ENCODE assay signal across 8 mouse cellular contexts in the genomic region with DNA sequence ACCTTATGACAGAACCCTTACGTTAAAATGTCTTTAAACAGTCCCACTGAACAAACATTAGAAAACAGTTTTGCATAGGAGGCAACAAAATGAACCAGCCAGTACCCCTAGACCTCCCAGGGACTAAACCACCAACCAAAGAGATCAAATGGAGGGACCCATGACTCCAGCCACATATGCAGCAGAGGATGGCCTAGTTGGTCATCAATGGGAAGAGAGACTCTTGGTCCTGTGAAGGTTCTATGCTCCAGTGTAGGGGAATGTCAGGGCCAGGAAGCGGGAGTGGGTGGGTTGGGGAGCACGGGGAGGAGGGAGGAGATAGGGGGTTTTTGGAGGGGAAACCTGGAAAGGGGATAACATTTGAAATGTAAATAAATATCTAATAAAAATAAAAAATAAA. TPM values are rescaled to one million over a fixed set of nuclear protein-coding genes. Genes with fewer than 3 reads are reported as not detected.
A peak's percentile ranks its signal among the peaks of the same experiment; 100 is the strongest.
DNase-seq lines count a peak whose midpoint lies in the region; ATAC-seq and TF ChIP-seq lines count a peak whose summit lies in the region.
"Not testable (repeated sequence)": the region's sequence is repeated elsewhere in the genome, so short reads cannot be mapped to it uniquely, and the experiment has no call there.
"Had no signal": no experiment of that assay in that cellular context is flagged by ENCODE, and none has a peak within 500 bp of the region (broad histone marks: within the 10 kb centered on the region; RNA-seq: fewer than 3 reads in every experiment).

No protein-coding gene starts in this region.

- not testable (repeated sequence) for TF ChIP-seq CTCF in kidney, postnatal 0 days (IDR thresholded peaks at IDR 0.05; ENCODE audit: low read depth); liver, embryonic 14.5 days (IDR thresholded peaks at IDR 0.05; ENCODE audit: low read depth)

- H3K4me2 ChIP-seq in forebrain, embryonic 12.5 days = peak overlapping the region; percentile 51
- H3K4me2 ChIP-seq in hindbrain, embryonic 13.5 days = peak overlapping the region; percentile 11; the same call in 1 of the 2 replicates
- H3K4me2 ChIP-seq in kidney, postnatal 0 days (ENCODE audit: low read length) = peak overlapping the region; percentile 23; the same call in 1 of the 2 replicates
- peak overlapping the region; percentile 5; the same call in 1 of the 2 replicates for H3K4me2 ChIP-seq in liver, embryonic 14.5 days (ENCODE audit: low read depth)
- peak overlapping the region; percentile 40 for H3K4me2 ChIP-seq in midbrain, embryonic 12.5 days (replicated peaks)
- H3K4me2 ChIP-seq in neural tube, embryonic 13.5 days = peak overlapping the region; percentile 31

- not testable (repeated sequence) for ATAC-seq in forebrain, embryonic 12.5 days (ENCODE audit: low FRiP score); hindbrain, embryonic 13.5 days (ENCODE audit: low FRiP score); kidney, postnatal 0 days (replicated peaks; ENCODE audit: low FRiP score, low read depth); liver, embryonic 14.5 days (ENCODE audit: insufficient read depth); midbrain, embryonic 12.5 days (ENCODE audit: low FRiP score, low read depth); neural tube, embryonic 13.5 days (ENCODE audit: low read depth)

- peak; percentile 66 for DNase-seq in heart, adult 11 months
- DNase-seq in kidney, postnatal 0 days (ENCODE audit: low spot score); liver, embryonic 14.5 days (ENCODE audit: low read depth in 3 of 3, low spot score in 3 of 3): not testable (repeated sequence)

- 85% methylated on average over 3 of the region's 3 CpGs for WGBS in forebrain, embryonic 12.5 days
- WGBS in hindbrain, embryonic 13.5 days = 91% methylated on average over 3 of the region's 3 CpGs
- 84% methylated on average over 3 of the region's 3 CpGs for WGBS in kidney, postnatal 0 days
- WGBS in liver, embryonic 14.5 days (ENCODE audit: insufficient replicate concordance) = 85% methylated on average over 3 of the region's 3 CpGs
- WGBS in midbrain, embryonic 12.5 days = 89% methylated on average over 3 of the region's 3 CpGs
- WGBS in neural tube, embryonic 13.5 days = 94% methylated on average over 3 of the region's 3 CpGs

- TF ChIP-seq EP300 in liver, embryonic 14.5 days (IDR thresholded peaks at IDR 0.05; ENCODE audit: low read depth) = not testable (repeated sequence)

- not testable (repeated sequence) for H3K9ac ChIP-seq in forebrain, embryonic 12.5 days; hindbrain, embryonic 13.5 days; kidney, postnatal 0 days (ENCODE audit: low read depth, low read length); liver, embryonic 14.5 days (replicated peaks); midbrain, embryonic 12.5 days (replicated peaks); neural tube, embryonic 13.5 days

- H3K4me1 ChIP-seq in forebrain, embryonic 12.5 days; hindbrain, embryonic 13.5 days (replicated peaks); kidney, postnatal 0 days (replicated peaks; ENCODE audit: insufficient read depth, low read length); midbrain, embryonic 12.5 days; neural tube, embryonic 13.5 days (replicated peaks): not testable (repeated sequence)
- H3K4me1 ChIP-seq in liver, embryonic 14.5 days (replicated peaks; ENCODE audit: control insufficient read depth in 2 of 2, insufficient read depth in 2 of 2, low read length in 1 of 2) = peaks cover 8 to 11% of the 10 kb centered on the region in 2 experiments

- H3K36me3 ChIP-seq in forebrain, embryonic 12.5 days (replicated peaks); hindbrain, embryonic 13.5 days; kidney, postnatal 0 days (ENCODE audit: insufficient read depth, low read length); liver, embryonic 14.5 days (replicated peaks; ENCODE audit: control insufficient read depth, insufficient read depth, low read depth); midbrain, embryonic 12.5 days; neural tube, embryonic 13.5 days: not testable (repeated sequence)

- H3K9me3 ChIP-seq in forebrain, embryonic 12.5 days; hindbrain, embryonic 13.5 days; kidney, postnatal 0 days (replicated peaks; ENCODE audit: low read length); liver, embryonic 14.5 days (ENCODE audit: control insufficient read depth, low read length); midbrain, embryonic 12.5 days; neural tube, embryonic 13.5 days: not testable (repeated sequence)

- H3K27me3 ChIP-seq in forebrain, embryonic 12.5 days; hindbrain, embryonic 13.5 days; kidney, postnatal 0 days (ENCODE audit: insufficient read depth, low read length); liver, embryonic 14.5 days (ENCODE audit: control insufficient read depth, insufficient read depth, low read length); midbrain, embryonic 12.5 days; neural tube, embryonic 13.5 days: not testable (repeated sequence)

- not testable (repeated sequence) for H3K27ac ChIP-seq in forebrain, embryonic 12.5 days; hindbrain, embryonic 13.5 days; kidney, postnatal 0 days; liver, embryonic 14.5 days; midbrain, embryonic 12.5 days (replicated peaks); neural tube, embryonic 13.5 days (replicated peaks)

- peak overlapping the region; percentile 24 for H3K4me3 ChIP-seq in forebrain, embryonic 12.5 days (replicated peaks)
- H3K4me3 ChIP-seq in hindbrain, embryonic 13.5 days; kidney, postnatal 0 days (replicated peaks; ENCODE audit: low read depth, low read length); liver, embryonic 14.5 days (ENCODE audit: insufficient read depth in 1 of 2, low read depth in 2 of 2, low read length in 2 of 2); neural tube, embryonic 13.5 days: not testable (repeated sequence)
- H3K4me3 ChIP-seq in midbrain, embryonic 12.5 days = peak overlapping the region; percentile 4

RNA-seq across cellular contexts. Expression of a gene that starts 1.6 kb away (rescaled TPM):
- polyA plus RNA-seq in forebrain, embryonic 12.5 days (2016; fragmentation: Nextera tagmentation; extraction: Ambion mirVana) = 12.6 and 13.5 TPM in 2 replicates
- 2.1 TPM in 2 replicates for polyA plus RNA-seq in hindbrain, embryonic 13.5 days (2015; fragmentation: Nextera tagmentation; extraction: Ambion mirVana)
- polyA plus RNA-seq in kidney, postnatal 0 days (2015; fragmentation: Nextera tagmentation; extraction: Ambion mirVana) = 5.4 and 5.6 TPM in 2 replicates
- polyA plus RNA-seq in liver, embryonic 14.5 days (2012; rRNA removed) = 1.3 TPM in 2 replicates
- polyA plus RNA-seq in liver, embryonic 14.5 days (2014; fragmentation: Nextera tagmentation; extraction: Ambion mirVana) = 1.8 TPM in 2 replicates
- 10.2 and 10.9 TPM in 2 replicates for polyA plus RNA-seq in midbrain, embryonic 12.5 days (2016; fragmentation: Nextera tagmentation; extraction: Ambion mirVana)
- 2.0 and 2.5 TPM in 2 replicates for polyA plus RNA-seq in neural tube, embryonic 13.5 days (2015; fragmentation: Nextera tagmentation; extraction: Ambion mirVana)

RNA-seq across cellular contexts. Expression of a gene that starts 37.4 kb away (rescaled TPM):
- polyA plus RNA-seq in forebrain, embryonic 12.5 days (2016; fragmentation: Nextera tagmentation; extraction: Ambion mirVana) = 88.5 and 94.9 TPM in 2 replicates
- 79.5 and 81.3 TPM in 2 replicates for polyA plus RNA-seq in hindbrain, embryonic 13.5 days (2015; fragmentation: Nextera tagmentation; extraction: Ambion mirVana)
- 101 and 107 TPM in 2 replicates for polyA plus RNA-seq in kidney, postnatal 0 days (2015; fragmentation: Nextera tagmentation; extraction: Ambion mirVana)
- 24.2 and 34.2 TPM in 2 replicates for polyA plus RNA-seq in liver, embryonic 14.5 days (2012; rRNA removed)
- polyA plus RNA-seq in liver, embryonic 14.5 days (2014; fragmentation: Nextera tagmentation; extraction: Ambion mirVana) = 47.9 and 48.8 TPM in 2 replicates
- polyA plus RNA-seq in midbrain, embryonic 12.5 days (2016; fragmentation: Nextera tagmentation; extraction: Ambion mirVana) = 90.8 and 97.2 TPM in 2 replicates
- 77.5 and 88.0 TPM in 2 replicates for polyA plus RNA-seq in neural tube, embryonic 13.5 days (2015; fragmentation: Nextera tagmentation; extraction: Ambion mirVana)

RNA-seq across cellular contexts. Expression of a gene that starts 53.9 kb away (rescaled TPM):
- 75.4 and 80.1 TPM in 2 replicates for polyA plus RNA-seq in forebrain, embryonic 12.5 days (2016; fragmentation: Nextera tagmentation; extraction: Ambion mirVana)
- 63.1 and 68.4 TPM in 2 replicates for polyA plus RNA-seq in hindbrain, embryonic 13.5 days (2015; fragmentation: Nextera tagmentation; extraction: Ambion mirVana)
- polyA plus RNA-seq in kidney, postnatal 0 days (2015; fragmentation: Nextera tagmentation; extraction: Ambion mirVana) = 43.7 and 44.2 TPM in 2 replicates
- polyA plus RNA-seq in liver, embryonic 14.5 days (2012; rRNA removed) = 7.2 and 9.0 TPM in 2 replicates
- polyA plus RNA-seq in liver, embryonic 14.5 days (2014; fragmentation: Nextera tagmentation; extraction: Ambion mirVana) = 7.2 and 7.4 TPM in 2 replicates
- 79.1 and 81.3 TPM in 2 replicates for polyA plus RNA-seq in midbrain, embryonic 12.5 days (2016; fragmentation: Nextera tagmentation; extraction: Ambion mirVana)
- polyA plus RNA-seq in neural tube, embryonic 13.5 days (2015; fragmentation: Nextera tagmentation; extraction: Ambion mirVana) = 57.4 and 57.8 TPM in 2 replicates

RNA-seq across cellular contexts. Expression of a gene that starts 54.1 kb away (rescaled TPM):
- polyA plus RNA-seq in forebrain, embryonic 12.5 days (2016; fragmentation: Nextera tagmentation; extraction: Ambion mirVana) = 0.22 and 0.32 TPM in 2 replicates
- 0.31 and 0.58 TPM in 2 replicates for polyA plus RNA-seq in hindbrain, embryonic 13.5 days (2015; fragmentation: Nextera tagmentation; extraction: Ambion mirVana)
- 0.32 and 0.46 TPM in 2 replicates for polyA plus RNA-seq in kidney, postnatal 0 days (2015; fragmentation: Nextera tagmentation; extraction: Ambion mirVana)
- polyA plus RNA-seq in liver, embryonic 14.5 days (2012; rRNA removed) = 0.08 and 0.14 TPM in 2 replicates
- 0.05 and 0.24 TPM in 2 replicates for polyA plus RNA-seq in liver, embryonic 14.5 days (2014; fragmentation: Nextera tagmentation; extraction: Ambion mirVana)
- polyA plus RNA-seq in midbrain, embryonic 12.5 days (2016; fragmentation: Nextera tagmentation; extraction: Ambion mirVana) = 0.21 and 0.40 TPM in 2 replicates
- 0.30 and 0.39 TPM in 2 replicates for polyA plus RNA-seq in neural tube, embryonic 13.5 days (2015; fragmentation: Nextera tagmentation; extraction: Ambion mirVana)
- polyA plus RNA-seq: activated CD4-positive, CD25-positive, alpha-beta regulatory T cell, adult 4 months had no signal
